10 mouse cellular contexts compared by ENCODE assay signal in genomic region chr2:164348980-164349379, GRCm38 (mm10). TPM values are rescaled to one million over a fixed set of nuclear protein-coding genes. Genes with fewer than 3 reads are reported as not detected.
DNase-seq lines count a peak whose midpoint lies in the region; ATAC-seq and TF ChIP-seq lines count a peak whose summit lies in the region.
"Had no signal": no experiment of that assay in that cellular context is flagged by ENCODE, and none has a peak within 500 bp of the region (broad histone marks: within the 10 kb centered on the region; RNA-seq: fewer than 3 reads in every experiment).

No protein-coding gene starts in this region.

- DNase-seq in cerebellum, adult 2 months = peak in 1 of 2 experiments; percentile 16
- no peak for DNase-seq in cerebellum, adult 11-12 months
- DNase-seq in layer of hippocampus, postnatal 10 days (ENCODE audit: low spot score in 2 of 2) = peak; percentile 10 to 28
- no peak for DNase-seq in layer of hippocampus, adult 9-11 months
- peak; percentile 4 for DNase-seq in G1E (ENCODE audit: low spot score)
- DNase-seq in embryo, embryonic 11 days = peak; percentile 35
- peak; percentile 41 for DNase-seq in mesoderm, embryonic 11.5 days (ENCODE audit: low read depth, low spot score)
- no peak for DNase-seq in ovary, adult 18-20 months (ENCODE audit: low spot score)
- DNase-seq: liver, embryonic 13.5 days had no signal

- no peak for ATAC-seq in G1E (ENCODE audit: extremely low read depth, insufficient number of reproducible peaks, low FRiP score, poor library complexity, severe bottlenecking)

- H3K36me3 ChIP-seq in G1E (replicated peaks) = no peaks in the 10 kb centered on the region
- H3K36me3 ChIP-seq: liver, embryonic 13.5 days had no signal

- no peaks in the 10 kb centered on the region for H3K27me3 ChIP-seq in cerebellum, adult 2 months (ENCODE audit: control insufficient read depth, insufficient read depth, low read length)
- no peaks in the 10 kb centered on the region for H3K27me3 ChIP-seq in G1E (ENCODE audit: insufficient read depth, low read length)
- H3K27me3 ChIP-seq: liver, embryonic 13.5 days had no signal

- no peaks in the 10 kb centered on the region for H3K9me3 ChIP-seq in G1E (replicated peaks)
- H3K9me3 ChIP-seq: liver, embryonic 13.5 days had no signal

- peak; percentile 21; the same call in 1 of the 2 replicates for TF ChIP-seq CTCF in cerebellum, adult 2 months (IDR thresholded peaks at IDR 0.05; ENCODE audit: borderline replicate concordance, insufficient read depth, low read depth, low read length)
- no peak for TF ChIP-seq CTCF in G1E (IDR thresholded peaks at IDR 0.05; ENCODE audit: low read depth, low read length)

- H3K27ac ChIP-seq in cerebellum, adult 2 months (ENCODE audit: insufficient read depth, low read length) = no peak overlapping the region
- H3K27ac ChIP-seq: liver, embryonic 13.5 days had no signal

- WGBS in cerebellum, adult 2 months = 95% methylated on average over 3 of the region's 3 CpGs

- H3K4me3 ChIP-seq in cerebellum, adult 2 months (replicated peaks; ENCODE audit: insufficient read depth, low read depth, low read length) = no peak overlapping the region
- H3K4me3 ChIP-seq in G1E (ENCODE audit: low read depth, low read length) = no peak overlapping the region
- H3K4me3 ChIP-seq: liver, embryonic 13.5 days had no signal

- no peaks in the 10 kb centered on the region for H3K4me1 ChIP-seq in cerebellum, adult 2 months (ENCODE audit: control insufficient read depth, insufficient read depth, low read length)
- no peaks in the 10 kb centered on the region for H3K4me1 ChIP-seq in G1E (ENCODE audit: insufficient read depth, low read depth, low read length)
- H3K4me1 ChIP-seq: liver, embryonic 13.5 days had no signal

- no peak for TF ChIP-seq POLR2A in cerebellum, adult 2 months (IDR thresholded peaks at IDR 0.05; ENCODE audit: borderline replicate concordance, insufficient read depth, low read length)

RNA-seq across cellular contexts. Expression of gene Svs5, which starts 16.4 kb away (rescaled TPM):
- 0.20 TPM in 1 of 2 replicates, not detected in the other for polyA plus RNA-seq in cerebellum, adult 2 months (2012; rRNA removed)
- total RNA-seq in layer of hippocampus, postnatal 10 days (2021) = not detected
- total RNA-seq in G1E (2014; fragmentation: Nextera tagmentation) (not detected in 2 replicates), G1E (2017) (not detected in 2 replicates)
- polyA plus RNA-seq in G1E (2012) = not detected in 2 replicates
- total RNA-seq: gastrocnemius, postnatal 4 days had no signal
- polyA plus RNA-seq: liver, embryonic 13.5 days had no signal

RNA-seq across cellular contexts. Expression of gene Svs6, which starts 32.4 kb away (rescaled TPM):
- not detected in 2 replicates for polyA plus RNA-seq in cerebellum, adult 2 months (2012; rRNA removed)
- not detected for total RNA-seq in layer of hippocampus, postnatal 10 days (2021)
- not detected in 2 replicates for total RNA-seq in G1E (2014; fragmentation: Nextera tagmentation)
- total RNA-seq in G1E (2017) = not detected in 2 replicates
- polyA plus RNA-seq in G1E (2012) = not detected in 2 replicates
- total RNA-seq: gastrocnemius, postnatal 4 days had no signal
- polyA plus RNA-seq: liver, embryonic 13.5 days had no signal

RNA-seq across cellular contexts. Expression of gene Slpi, which starts 39.9 kb away (rescaled TPM):
- polyA plus RNA-seq in cerebellum, adult 2 months (2012; rRNA removed) = 0.80 TPM in 1 of 2 replicates, not detected in the other
- 1 to 10 TPM; 1.0 to 1.4 TPM for total RNA-seq in layer of hippocampus, postnatal 10 days (2021)
- total RNA-seq in G1E (2014; fragmentation: Nextera tagmentation) (not detected in 2 replicates), G1E (2017) (not detected in 2 replicates)
- polyA plus RNA-seq in G1E (2012) = not detected in 2 replicates

RNA-seq across cellular contexts. Expression of gene Rbpjl, which starts 54.0 kb away (rescaled TPM):
- 0.34 and 0.36 TPM in 2 replicates for polyA plus RNA-seq in cerebellum, adult 2 months (2012; rRNA removed)
- under 1 TPM; 0.38 to 0.48 TPM for total RNA-seq in layer of hippocampus, postnatal 10 days (2021)
- total RNA-seq in G1E (2014; fragmentation: Nextera tagmentation) (not detected in 2 replicates), G1E (2017) (0.11 TPM in 1 of 2 replicates, not detected in the other)
- polyA plus RNA-seq in G1E (2012) = not detected in 2 replicates

RNA-seq across cellular contexts. Expression of gene Matn4, which starts 56.0 kb away (rescaled TPM):
- polyA plus RNA-seq in cerebellum, adult 2 months (2012; rRNA removed) = 5.5 and 5.9 TPM in 2 replicates
- 10 to 100 TPM; 20.4 to 25.9 TPM for total RNA-seq in layer of hippocampus, postnatal 10 days (2021)
- total RNA-seq in G1E (2014; fragmentation: Nextera tagmentation) (not detected in 2 replicates), G1E (2017) (under 0.01 and 0.06 TPM in 2 replicates)
- polyA plus RNA-seq in G1E (2012) = not detected in 2 replicates

Comparison
In these comparisons a context has a peak if more than half of its experiments do, and no peak if none do; other contexts are left out.
1. DNase-seq: peak in layer of hippocampus, postnatal 10 days (2 of 2), G1E (single experiment), embryo, embryonic 11 days (single experiment) and mesoderm, embryonic 11.5 days (single experiment); none in cerebellum, adult 11-12 months (single experiment), layer of hippocampus, adult 9-11 months (single experiment) and ovary, adult 18-20 months (single experiment).